Mouse (Mus musculus): ENCODE measurements at regions not wholly inside any gene's neighbourhood (a gene's known extent, or its start where the extent isn't known, plus 50 kb on each side); places are given as distances from the start of the nearest gene placed in this dataset.
A peak's percentile ranks its signal among the peaks of the same experiment; 100 is the strongest.

- 34% methylated on average over 8 of the region's 8 CpGs for WGBS (ENCODE audit: insufficient replicate concordance)
- Histone ChIP-seq H3K9me3 (replicated peaks) (no peaks in the 10 kb centered on the region), H3K4me3 (replicated peaks) (no peak overlapping the region), H3K4me1 (replicated peaks) (no peaks in the 10 kb centered on the region; the same call in 1 of the 2 replicates), H3K27me3 (no peaks in the 10 kb centered on the region), H3K27ac (replicated peaks) (no peak overlapping the region), H3K4me2 (no peak overlapping the region), H3K36me3 (replicated peaks) (no peaks in the 10 kb centered on the region), H3K9ac (no peak overlapping the region)
- ATAC-seq (ENCODE audit: insufficient read depth): peak; percentile 90
Measured at GRCm38 (mm10) chr4:125410736-125411441, 79.6 kb upstream of the Grik3 start.

- Histone ChIP-seq H3K4me1 (replicated peaks) (no peaks in the 10 kb centered on the region), H3K36me3 (replicated peaks) (no peaks in the 10 kb centered on the region), H3K9me3 (replicated peaks) (no peaks in the 10 kb centered on the region), H3K27me3 (no peaks in the 10 kb centered on the region), H3K4me3 (replicated peaks) (no peak overlapping the region), H3K4me2 (no peak overlapping the region), H3K27ac (replicated peaks) (no peak overlapping the region), H3K9ac (no peak overlapping the region)
- WGBS (ENCODE audit: insufficient replicate concordance): 67% methylated on average over 13 of the region's 13 CpGs
- ATAC-seq (ENCODE audit: insufficient read depth): no peak
Measured at GRCm38 (mm10) chr4:125399376-125400112, 91.0 kb upstream of the Grik3 start.

- no peak overlapping the region for H3K27ac ChIP-seq (replicated peaks)
- H3K27me3 ChIP-seq: no peaks in the 10 kb centered on the region
- no peak for ATAC-seq (ENCODE audit: insufficient read depth)
Measured at GRCm38 (mm10) chr4:125397007-125397461, 93.5 kb upstream of the Grik3 start.

GRCm38 (mm10) chr4:125391269-125391668, 99.2 kb upstream of the Grik3 start:
- no peak for ATAC-seq (ENCODE audit: insufficient read depth)
- H3K9me3 ChIP-seq (replicated peaks): no peaks in the 10 kb centered on the region
- no peak overlapping the region for H3K4me3 ChIP-seq (replicated peaks)
- 48% methylated on average over 6 of the region's 6 CpGs for WGBS (ENCODE audit: insufficient replicate concordance)
- H3K4me2 ChIP-seq: no peak overlapping the region
- no peak overlapping the region for H3K27ac ChIP-seq (replicated peaks)
- H3K4me1 ChIP-seq (replicated peaks): no peaks in the 10 kb centered on the region
- H3K27me3 ChIP-seq: no peaks in the 10 kb centered on the region
- no peak overlapping the region for H3K9ac ChIP-seq
- H3K36me3 ChIP-seq (replicated peaks): no peaks in the 10 kb centered on the region

More at GRCm38 (mm10) chr4:125397007-125397461, 93.5 kb upstream of the Grik3 start:
- Histone ChIP-seq H3K4me1 (replicated peaks) (no peaks in the 10 kb centered on the region), H3K9me3 (replicated peaks) (no peaks in the 10 kb centered on the region), H3K36me3 (replicated peaks) (no peaks in the 10 kb centered on the region), H3K9ac (no peak overlapping the region), H3K4me2 (no peak overlapping the region), H3K4me3 (replicated peaks) (no peak overlapping the region)
- 43% methylated on average over 12 of the region's 12 CpGs for WGBS (ENCODE audit: insufficient replicate concordance)

- Histone ChIP-seq H3K36me3 (replicated peaks) (no peaks in the 10 kb centered on the region), H3K9ac (no peak overlapping the region), H3K4me1 (replicated peaks) (no peaks in the 10 kb centered on the region), H3K27ac (replicated peaks) (no peak overlapping the region), H3K4me3 (replicated peaks) (no peak overlapping the region), H3K27me3 (no peaks in the 10 kb centered on the region), H3K9me3 (replicated peaks) (no peaks in the 10 kb centered on the region), H3K4me2 (no peak overlapping the region)
- no peak for ATAC-seq (ENCODE audit: insufficient read depth)
- WGBS (ENCODE audit: insufficient replicate concordance): 56% methylated on average over 4 of the region's 4 CpGs
Measured at GRCm38 (mm10) chr4:125385811-125386210, 104.7 kb upstream of the Grik3 start.

- Histone ChIP-seq H3K36me3 (replicated peaks) (no peaks in the 10 kb centered on the region), H3K4me3 (replicated peaks) (no peak overlapping the region), H3K4me1 (replicated peaks) (no peaks in the 10 kb centered on the region), H3K27ac (replicated peaks) (no peak overlapping the region), H3K9me3 (replicated peaks) (no peaks in the 10 kb centered on the region), H3K4me2 (no peak overlapping the region), H3K27me3 (no peaks in the 10 kb centered on the region), H3K9ac (no peak overlapping the region)
- ATAC-seq (ENCODE audit: insufficient read depth): no peak
- 51% methylated on average over 9 of the region's 9 CpGs for WGBS (ENCODE audit: insufficient replicate concordance)
Measured at GRCm38 (mm10) chr4:125364011-125364410, 126.5 kb upstream of the Grik3 start.

GRCm38 (mm10) chr4:125361611-125362520, 128.6 kb upstream of the Grik3 start:
- Histone ChIP-seq H3K36me3 (replicated peaks) (no peaks in the 10 kb centered on the region), H3K4me2 (no peak overlapping the region), H3K9me3 (replicated peaks) (no peaks in the 10 kb centered on the region), H3K4me3 (replicated peaks) (no peak overlapping the region), H3K4me1 (replicated peaks) (no peaks in the 10 kb centered on the region), H3K9ac (no peak overlapping the region), H3K27ac (replicated peaks) (no peak overlapping the region), H3K27me3 (no peaks in the 10 kb centered on the region)
- no peak for ATAC-seq (ENCODE audit: insufficient read depth)
- whole genome bisulfite sequencing (ENCODE audit: insufficient replicate concordance): 35% methylated on average over 18 of the region's 18 CpGs

GRCm38 (mm10) chr4:125358356-125358755, 132.1 kb upstream of the Grik3 start:
- no peak for ATAC-seq (ENCODE audit: insufficient read depth)
- Histone ChIP-seq H3K4me1 (replicated peaks) (no peaks in the 10 kb centered on the region), H3K4me3 (replicated peaks) (no peak overlapping the region), H3K36me3 (replicated peaks) (no peaks in the 10 kb centered on the region), H3K4me2 (no peak overlapping the region), H3K27ac (replicated peaks) (no peak overlapping the region), H3K9me3 (replicated peaks) (no peaks in the 10 kb centered on the region), H3K27me3 (no peaks in the 10 kb centered on the region), H3K9ac (no peak overlapping the region)
- WGBS (ENCODE audit: insufficient replicate concordance): 63% methylated on average over 2 of the region's 2 CpGs

GRCm38 (mm10) chr4:125356441-125356840, 134.1 kb upstream of the Grik3 start:
- Histone ChIP-seq H3K27ac (replicated peaks) (no peak overlapping the region), H3K27me3 (no peaks in the 10 kb centered on the region), H3K9ac (no peak overlapping the region), H3K4me2 (no peak overlapping the region), H3K4me1 (replicated peaks) (no peaks in the 10 kb centered on the region), H3K36me3 (replicated peaks) (no peaks in the 10 kb centered on the region), H3K4me3 (replicated peaks) (no peak overlapping the region), H3K9me3 (replicated peaks) (no peaks in the 10 kb centered on the region)
- 42% methylated on average over 8 of the region's 8 CpGs for WGBS (ENCODE audit: insufficient replicate concordance)
- no peak for ATAC-seq (ENCODE audit: insufficient read depth)

GRCm38 (mm10) chr4:125354742-125355141, 135.8 kb upstream of the Grik3 start:
- Histone ChIP-seq H3K4me1 (replicated peaks) (no peaks in the 10 kb centered on the region), H3K36me3 (replicated peaks) (no peaks in the 10 kb centered on the region), H3K9ac (no peak overlapping the region), H3K27me3 (no peaks in the 10 kb centered on the region), H3K27ac (replicated peaks) (no peak overlapping the region), H3K9me3 (replicated peaks) (no peaks in the 10 kb centered on the region), H3K4me3 (replicated peaks) (no peak overlapping the region), H3K4me2 (no peak overlapping the region)
- WGBS (ENCODE audit: insufficient replicate concordance): 44% methylated on average over 3 of the region's 3 CpGs
- no peak for ATAC-seq (ENCODE audit: insufficient read depth)

GRCm38 (mm10) chr4:125350056-125350455, 140.4 kb upstream of the Grik3 start:
- WGBS (ENCODE audit: insufficient replicate concordance): 16% methylated on average over 1 of the region's 1 CpGs
- no peaks in the 10 kb centered on the region for H3K27me3 ChIP-seq
- H3K9ac ChIP-seq: no peak overlapping the region
- H3K4me2 ChIP-seq: no peak overlapping the region
- H3K27ac ChIP-seq (replicated peaks): no peak overlapping the region
- no peaks in the 10 kb centered on the region for H3K36me3 ChIP-seq (replicated peaks)
- H3K4me3 ChIP-seq (replicated peaks): no peak overlapping the region
- no peaks in the 10 kb centered on the region for H3K9me3 ChIP-seq (replicated peaks)
- no peaks in the 10 kb centered on the region for H3K4me1 ChIP-seq (replicated peaks)
- no peak for ATAC-seq (ENCODE audit: insufficient read depth)

Measured in liver, embryonic 15.5 days (tissue).